Mouse (Mus musculus) common myeloid progenitor, adult 5-6 weeks (primary cell): Measurements from ENCODE around the gene Eif4e2. TPM values are rescaled to one million over a fixed set of nuclear protein-coding genes. Genes with fewer than 3 reads are reported as not detected.

Source experiments
- ATAC-seq: replicated peaks from 2 replicates; pipeline ENCODE4 v1.8.0; 2016; ENCODE audit warnings: low read depth, mild to moderate bottlenecking, moderate TSS enrichment, inconsistent platforms; ENCODE audit not compliant: poor library complexity, severe bottlenecking
- total RNA-seq: library from RNA; stranded (forward); fragments of 200-1000, 187-1606 nt; gene quantifications from 2 replicates; pipeline ENCODE4 v1.2.3, GENCODE M21; 2017

Gene Eif4e2
- total RNA-seq, 1 experiment from 2014 or later = 147 TPM

DNA sequence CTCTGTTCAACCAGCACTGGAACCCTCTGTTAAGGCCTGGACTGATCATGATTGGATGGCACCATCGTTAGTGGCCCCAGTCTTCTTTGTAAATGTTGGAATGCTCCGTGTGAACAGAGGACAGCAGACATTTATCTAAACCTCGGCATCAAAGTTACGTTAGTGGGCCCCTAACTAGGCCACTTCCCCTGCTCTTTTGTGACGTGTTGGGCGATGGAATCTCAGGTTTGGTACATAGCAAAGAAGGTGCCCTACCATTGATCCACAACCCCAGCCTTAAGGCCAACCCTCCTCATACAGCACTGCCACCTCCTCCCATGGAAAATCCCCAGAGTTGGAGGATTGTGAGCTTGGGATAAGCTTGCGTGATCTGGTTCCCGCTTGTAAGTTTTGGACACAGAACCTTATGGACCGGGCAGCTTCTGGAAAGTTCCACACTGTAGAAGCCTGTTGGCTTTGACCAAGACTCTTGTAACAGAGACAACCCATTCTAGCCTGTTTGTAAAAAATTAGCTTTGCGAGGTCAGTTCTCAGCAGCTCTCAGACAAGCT is 69.8 kb downstream of the Eif4e2 start:
- no peak for ATAC-seq

GRCm38 (mm10) chr1:87287105-87287504 is 73.4 kb downstream of the Eif4e2 start:
- ATAC-seq = no peak

Other genes with a start within 250 kb of the Eif4e2 start
- not detected in 2 replicates for gene Alppl2, start 124.0 kb upstream of the Eif4e2 start, total RNA-seq
- gene Alpi, start 112.3 kb upstream of the Eif4e2 start, total RNA-seq = not detected in 2 replicates
- not detected in 2 replicates for gene Akp3, start 88.9 kb upstream of the Eif4e2 start, total RNA-seq
- not detected in 2 replicates for gene Ecel1, start 57.4 kb upstream of the Eif4e2 start, total RNA-seq
- gene Prss56, start 30.6 kb upstream of the Eif4e2 start, total RNA-seq = not detected in 2 replicates
- gene Chrnd, start 23.3 kb upstream of the Eif4e2 start, total RNA-seq = not detected in 2 replicates
- not detected in 2 replicates for gene Chrng, start 9.3 kb upstream of the Eif4e2 start, total RNA-seq
- gene Efhd1, start 50.4 kb downstream of the Eif4e2 start, total RNA-seq = not detected in 2 replicates
- gene Gigyf2, start 113.1 kb downstream of the Eif4e2 start, total RNA-seq = 134 and 174 TPM in 2 replicates
- not detected in 2 replicates for gene Kcnj13, start 180.8 kb downstream of the Eif4e2 start, total RNA-seq